Mouse (Mus musculus) cerebellum, adult 2 months (tissue): ENCODE results near the gene Them7. TPM values are rescaled to one million over a fixed set of nuclear protein-coding genes. Genes with fewer than 3 reads are reported as not detected.

ENCODE experiments used
- DNase-seq, 2 experiments: peaks; one replicate each; pipeline ENCODE4 v3.0.0; 2021
- H3K27ac ChIP-seq: fragments of 200-500 bp; 2 replicates; pipeline ENCODE4 v1.5.1; 2012; ENCODE audit warnings: low read length, control low read depth, inconsistent platforms; ENCODE audit not compliant: insufficient read depth
- H3K27me3 ChIP-seq: fragments of 200-500 bp; 2 replicates; pipeline ENCODE4 v1.6.1; 2012; ENCODE audit warnings: inconsistent platforms, mild to moderate bottlenecking, low read length, moderate library complexity; ENCODE audit not compliant: control insufficient read depth, insufficient read depth
- H3K4me1 ChIP-seq: fragments of 200-500 bp; 2 replicates; pipeline ENCODE4 v1.6.1; 2011; ENCODE audit warnings: low read length; ENCODE audit not compliant: control insufficient read depth, insufficient read depth
- H3K4me3 ChIP-seq: fragments of 200-500 bp; replicated peaks from 2 replicates; pipeline ENCODE3; 2011; ENCODE audit warnings: mild to moderate bottlenecking, low read depth, low read length, control low read depth; ENCODE audit not compliant: insufficient read depth
- CTCF ChIP-seq: fragments of 200-500 bp; IDR thresholded peaks from 2 replicates; pipeline ENCODE4 v1.5.1; 2011; ENCODE audit warnings: low read depth, mild to moderate bottlenecking, control low read depth, low read length, moderate library complexity, borderline replicate concordance; ENCODE audit not compliant: insufficient read depth
- POLR2A ChIP-seq: fragments of 200-500 bp; IDR thresholded peaks from 2 replicates; pipeline ENCODE4 v1.6.1; 2011; ENCODE audit warnings: low read length, control low read depth, borderline replicate concordance; ENCODE audit not compliant: insufficient read depth
- WGBS: fragments of 180-500 bp; shearing (Covaris S2); methylation state at CpG from one replicate; pipeline ENCODE4 v1.1.7; 2018; 5-methylcytosine and 5-hydroxymethylcytosine counted together
- polyA plus RNA-seq: library from polyadenylated mRNA; depleted of rRNA; stranded (reverse); fragments of >200 nt; gene quantifications from 2 replicates; pipeline ENCODE4 v1.2.3, GENCODE M21; 2012

Gene Them7
- polyA plus RNA-seq, 1 experiment, result 0.18 TPM

DNA sequence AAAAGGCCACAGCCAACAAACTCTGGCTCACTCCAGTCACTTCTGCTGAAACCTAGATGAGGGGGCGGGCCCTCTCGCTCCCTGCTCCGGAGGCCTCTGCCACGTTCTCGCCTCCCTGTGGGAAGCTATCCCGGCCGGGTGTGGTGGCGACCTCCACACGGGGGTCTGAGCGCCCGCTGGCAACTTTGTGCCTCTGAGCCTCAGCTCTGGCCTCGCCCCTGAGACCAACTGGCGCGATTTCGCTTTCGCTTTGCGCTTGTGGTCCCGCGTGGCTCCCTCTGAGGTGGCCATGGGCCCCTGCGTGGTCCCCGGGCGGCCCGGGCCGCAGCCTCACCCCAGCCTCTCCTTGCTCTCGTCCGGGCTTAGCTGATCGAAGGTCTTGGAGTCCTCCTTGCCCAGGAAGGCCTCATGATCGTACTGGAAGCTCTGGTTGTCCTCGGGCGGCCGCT lies 174.5 kb downstream of the Them7 start:
- Histone ChIP-seq H3K4me1 (no peaks in the 10 kb centered on the region), H3K27ac (no peak overlapping the region), H3K4me3 (peak overlapping the region; percentile 54), H3K27me3 (no peaks in the 10 kb centered on the region)
- DNase-seq, result peak in 1 of 2 experiments; percentile 7
- TF ChIP-seq POLR2A (no peak), CTCF (no peak)
- under 1% methylated on average over 31 of the region's 31 CpGs for WGBS

DNA sequence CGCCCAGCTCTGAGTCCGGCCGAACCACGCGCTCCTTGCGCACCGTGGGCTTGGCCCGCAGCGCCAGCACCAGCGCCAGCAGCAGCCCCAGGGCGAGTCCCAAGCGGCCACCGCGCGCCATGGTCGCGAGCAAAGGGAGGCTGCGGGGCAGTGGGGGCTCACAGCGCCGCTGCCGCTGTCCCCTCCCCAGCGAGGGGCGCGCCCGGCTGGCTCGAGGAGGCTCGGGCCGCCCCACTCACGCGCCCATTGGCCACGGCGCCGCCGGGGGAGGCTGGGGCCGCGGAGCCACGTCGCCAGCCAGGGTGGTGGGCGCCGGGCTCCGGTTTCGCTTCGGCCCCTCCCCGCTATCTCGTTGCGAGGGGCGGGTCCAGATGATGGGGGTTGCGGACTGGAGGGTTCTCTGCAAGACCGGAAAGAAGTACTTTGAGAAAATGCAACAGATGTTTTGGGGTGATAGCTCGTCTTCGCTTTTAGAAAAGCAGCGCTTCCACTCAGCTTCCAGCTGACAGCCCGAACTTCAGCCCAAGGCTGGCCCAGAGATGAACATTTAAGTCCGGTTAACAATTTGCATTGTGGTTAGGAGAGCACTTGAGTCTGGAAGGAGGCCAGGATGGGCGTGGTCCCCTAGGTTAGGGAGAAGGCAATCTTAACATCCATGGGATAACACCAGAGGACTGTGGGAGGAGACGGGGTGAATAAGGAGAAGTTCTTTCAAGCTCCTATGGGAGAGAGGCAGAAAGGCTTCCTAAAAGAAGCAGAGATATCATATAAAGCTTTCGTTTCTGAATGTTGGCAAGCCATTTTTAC lies 175.2 kb downstream of the Them7 start, which contains the start of gene Rcn1:
Gene Rcn1 (minus strand): TSS at position 235 of the 807 bp plus-strand sequence.
- peak; percentile 27 to 41 for DNase-seq
- Histone ChIP-seq H3K4me1 (no peaks in the 10 kb centered on the region), H3K27ac (no peak within 1 kb of the TSS), H3K4me3 (peak within 1 kb of the TSS; percentile 54), H3K27me3 (no peaks in the 10 kb centered on the region)
- no peak for TF ChIP-seq CTCF
- TF ChIP-seq POLR2A, result no peak
- WGBS, result under 1% methylated on average over 57 of the region's 57 CpGs

DNA sequence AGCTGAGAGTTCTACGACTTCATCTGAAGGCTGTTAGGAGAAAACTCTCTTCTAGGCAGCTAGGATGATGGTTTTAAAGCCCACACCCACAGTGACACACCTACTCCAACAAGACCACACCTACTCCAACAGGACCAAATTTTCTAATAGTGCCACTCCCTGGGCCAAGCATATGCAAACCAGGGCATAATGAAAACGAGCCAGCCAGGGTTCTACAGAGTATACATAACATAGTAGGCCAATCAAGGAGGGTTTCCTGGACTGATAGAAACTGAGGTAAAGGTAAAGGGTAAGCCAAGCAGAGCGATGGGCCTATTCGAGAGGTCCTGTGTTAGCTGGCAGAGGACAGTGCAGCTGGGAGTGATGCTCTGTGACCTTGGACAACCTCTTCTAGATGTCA lies 176.4 kb downstream of the Them7 start:
- Histone ChIP-seq H3K4me3 (no peak overlapping the region), H3K27me3 (no peaks in the 10 kb centered on the region), H3K4me1 (no peaks in the 10 kb centered on the region), H3K27ac (no peak overlapping the region)
- no peak for DNase-seq
- WGBS, result 93% methylated on average over 4 of the region's 4 CpGs
- TF ChIP-seq CTCF (no peak), POLR2A (no peak)

DNA sequence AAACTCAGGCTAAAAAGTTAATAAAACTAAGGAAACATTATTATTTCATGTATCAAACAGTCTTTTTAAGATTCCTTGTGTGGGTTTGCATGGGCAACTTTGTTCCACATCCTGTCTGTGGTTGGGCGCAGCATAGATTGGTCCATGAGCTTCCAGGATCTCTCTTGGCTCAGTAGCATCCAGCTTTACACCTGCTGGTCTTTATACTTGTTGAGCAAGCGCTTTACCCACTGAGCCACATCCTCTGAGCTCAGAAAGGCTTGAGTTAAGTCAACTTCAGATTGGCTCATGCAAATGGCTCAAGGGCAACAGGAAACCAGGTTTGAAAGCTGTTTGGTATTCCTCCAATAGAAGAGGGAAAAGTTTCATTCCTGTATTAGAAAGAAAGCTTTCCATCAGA lies 178.1 kb downstream of the Them7 start:
- H3K4me1 ChIP-seq, result no peaks in the 10 kb centered on the region
- no peak for DNase-seq
- WGBS, result 91% methylated on average over 2 of the region's 2 CpGs
- TF ChIP-seq CTCF, result no peak
- no peak for TF ChIP-seq POLR2A
- no peak overlapping the region for H3K4me3 ChIP-seq
- H3K27ac ChIP-seq, result no peak overlapping the region
- no peaks in the 10 kb centered on the region for H3K27me3 ChIP-seq

DNA sequence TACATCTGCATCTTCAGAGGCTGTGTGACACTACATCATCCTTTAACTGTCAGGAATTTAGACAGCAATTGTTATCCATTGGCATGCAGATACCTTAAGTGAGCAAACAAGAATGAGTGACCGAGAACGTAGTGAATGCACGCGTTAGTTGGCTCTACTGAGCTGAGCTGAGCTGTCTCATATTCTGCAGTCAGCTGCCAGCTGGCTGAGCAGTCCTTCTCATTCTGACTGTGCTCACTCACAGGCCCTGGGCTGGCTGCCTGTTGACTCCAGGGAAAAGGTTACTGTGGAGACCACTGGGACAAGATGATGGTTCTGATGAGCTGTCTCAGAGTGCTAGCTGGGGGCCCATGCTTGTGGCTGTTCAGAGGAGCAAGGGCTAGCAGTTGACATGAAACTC lies 184.4 kb downstream of the Them7 start:
- peak in 1 of 2 experiments; percentile 37 for DNase-seq
- 16% methylated on average over 4 of the region's 4 CpGs for WGBS
- no peak overlapping the region for H3K4me3 ChIP-seq

DNA sequence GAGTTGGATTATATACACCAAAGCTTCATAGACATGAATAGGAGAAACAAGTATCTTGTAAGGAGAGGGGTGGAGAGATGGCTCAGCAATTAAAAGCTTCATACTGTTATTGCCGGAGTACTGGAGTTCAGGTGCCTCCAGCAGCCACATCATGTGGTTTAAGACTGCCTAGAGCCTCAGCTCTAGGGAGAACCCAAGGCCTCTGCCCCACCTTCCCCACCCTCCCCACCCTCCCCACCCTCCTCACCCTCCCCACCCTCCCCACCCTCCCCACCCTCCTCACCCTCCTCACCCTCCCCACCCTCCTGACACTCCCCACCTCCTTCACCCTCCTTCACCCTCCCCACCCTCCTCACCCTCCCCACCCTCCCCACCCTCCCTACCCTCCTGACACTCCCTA lies 185.1 kb downstream of the Them7 start:
- Histone ChIP-seq H3K27ac (no peak overlapping the region), H3K4me1 (peaks cover 5% of the 10 kb centered on the region), H3K4me3 (no peak overlapping the region), H3K27me3 (no peaks in the 10 kb centered on the region)
- WGBS, result 79% methylated on average over 1 of the region's 1 CpGs
- TF ChIP-seq CTCF, result no peak
- no peak for TF ChIP-seq POLR2A
- no peak for DNase-seq

More for the DNA sequence above, 184.4 kb downstream of the Them7 start:
- no peak overlapping the region for H3K27ac ChIP-seq
- peaks cover 5% of the 10 kb centered on the region for H3K4me1 ChIP-seq
- no peaks in the 10 kb centered on the region for H3K27me3 ChIP-seq
- TF ChIP-seq CTCF, result no peak
- TF ChIP-seq POLR2A, result no peak

DNA sequence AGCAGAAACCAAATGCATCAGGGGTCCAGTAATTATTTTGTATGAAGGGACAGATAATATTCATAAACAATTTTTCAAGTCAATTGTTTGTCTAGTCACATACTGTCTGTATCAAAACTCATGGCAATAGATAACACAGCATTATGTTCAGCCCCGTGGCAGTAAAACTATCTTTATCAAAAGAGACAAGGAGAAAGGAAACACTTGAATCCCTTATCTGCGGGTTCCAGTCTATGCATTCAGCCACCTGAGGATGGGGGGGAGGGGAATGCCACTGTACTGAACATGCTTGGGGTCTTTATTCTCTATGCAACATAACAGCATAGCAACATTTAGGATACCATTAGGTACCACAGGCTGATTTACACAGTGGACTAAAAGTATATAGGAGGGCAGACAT lies 190.2 kb downstream of the Them7 start:
- Histone ChIP-seq H3K4me3 (no peak overlapping the region), H3K27ac (no peak overlapping the region), H3K4me1 (peaks cover 3% of the 10 kb centered on the region), H3K27me3 (no peaks in the 10 kb centered on the region)
- 91% methylated on average over 2 of the region's 2 CpGs for WGBS
- no peak for TF ChIP-seq POLR2A
- TF ChIP-seq CTCF, result no peak
- no peak for DNase-seq
